Comparison of ENCODE assay signal across 13 mouse cellular contexts in genomic region chr3:142348816-142349631, GRCm38 (mm10). TPM values are rescaled to one million over a fixed set of nuclear protein-coding genes. Genes with fewer than 3 reads are reported as not detected.
DNase-seq lines count a peak whose midpoint lies in the region; ATAC-seq and TF ChIP-seq lines count a peak whose summit lies in the region.
"Had no signal": no experiment of that assay in that cellular context is flagged by ENCODE, and none has a peak within 500 bp of the region (broad histone marks: within the 10 kb centered on the region; RNA-seq: fewer than 3 reads in every experiment).

No protein-coding gene starts in this region.

- H3K36me3 ChIP-seq in kidney, embryonic 14.5 days (ENCODE audit: control insufficient read depth, insufficient read depth, low read length), result no peaks in the 10 kb centered on the region
- H3K36me3 ChIP-seq in intestine, postnatal 0 days (ENCODE audit: control insufficient read depth, insufficient read depth), result 0 out of 2 replicates have a peak, but pooled peaks cover 3% of the 10 kb centered on the region
- H3K36me3 ChIP-seq in limb, embryonic 10.5 days, result peaks cover 8% of the 10 kb centered on the region
- 0 out of 2 replicates have a peak, but pooled peaks cover 5% of the 10 kb centered on the region for H3K36me3 ChIP-seq in stomach, postnatal 0 days (ENCODE audit: control insufficient read depth, insufficient read depth, low read length)
- H3K36me3 ChIP-seq: limb, embryonic 12.5 days had no signal

- no peak overlapping the region for H3K9ac ChIP-seq in kidney, embryonic 14.5 days (ENCODE audit: low read depth, low read length)
- no peak overlapping the region for H3K9ac ChIP-seq in intestine, postnatal 0 days (ENCODE audit: low read depth, low read length)
- no peak overlapping the region for H3K9ac ChIP-seq in stomach, postnatal 0 days (ENCODE audit: low read length)
- H3K9ac ChIP-seq: limb, embryonic 12.5 days had no signal

- no peak for ATAC-seq in kidney, embryonic 14.5 days (ENCODE audit: low FRiP score, low TSS enrichment)
- peak; percentile 96 for ATAC-seq in intestine, postnatal 0 days
- ATAC-seq in stomach, postnatal 0 days (ENCODE audit: low FRiP score, low TSS enrichment), result peak; percentile 95
- no peak for ATAC-seq in erythroid progenitor cell, adult 5-6 weeks (replicated peaks; ENCODE audit: low FRiP score, poor library complexity, severe bottlenecking)

- no peak for TF ChIP-seq CTCF in intestine, postnatal 0 days (IDR thresholded peaks at IDR 0.05; ENCODE audit: low read depth)
- no peak for TF ChIP-seq CTCF in stomach, postnatal 0 days (IDR thresholded peaks at IDR 0.05; ENCODE audit: low read depth)
- TF ChIP-seq CTCF in layer of hippocampus, adult 2 months (conservative IDR thresholded peaks at IDR 0.05), result no peak

- TF ChIP-seq EP300 in stomach, postnatal 0 days (optimal IDR thresholded peaks at IDR 0.05), result no peak

- no peaks in the 10 kb centered on the region for H3K4me1 ChIP-seq in kidney, embryonic 14.5 days (ENCODE audit: control insufficient read depth, insufficient read depth, low read length)
- H3K4me1 ChIP-seq in intestine, postnatal 0 days (replicated peaks; ENCODE audit: control insufficient read depth, insufficient read depth, low read length), result 0 out of 2 replicates have a peak, but pooled peaks cover 2% of the 10 kb centered on the region
- peaks cover 34% of the 10 kb centered on the region for H3K4me1 ChIP-seq in limb, embryonic 10.5 days
- H3K4me1 ChIP-seq in stomach, postnatal 0 days (replicated peaks; ENCODE audit: control insufficient read depth, insufficient read depth), result no peaks in the 10 kb centered on the region

- H3K4me3 ChIP-seq in kidney, embryonic 14.5 days (ENCODE audit: low read length), result no peak overlapping the region
- H3K4me3 ChIP-seq in intestine, postnatal 0 days (ENCODE audit: low read depth, low read length), result no peak overlapping the region
- no peak overlapping the region for H3K4me3 ChIP-seq in limb, embryonic 10.5 days
- H3K4me3 ChIP-seq in stomach, postnatal 0 days (ENCODE audit: low read depth, low read length), result no peak overlapping the region
- no peak overlapping the region for H3K4me3 ChIP-seq in layer of hippocampus, adult 2 months
- H3K4me3 ChIP-seq: erythroblast, embryonic 14.5 days; heart, embryonic 10.5 days; limb, embryonic 12.5 days had no signal

- DNase-seq in kidney, adult 11 months, result peak; percentile 73
- DNase-seq in limb, embryonic 10.5 days (ENCODE audit: low spot score), result no peak
- DNase-seq in stomach, postnatal 0 days (ENCODE audit: low spot score), result peak; percentile 76
- no peak for DNase-seq in layer of hippocampus, adult 2 months (ENCODE audit: low spot score in 2 of 2)
- DNase-seq in T-cell, adult 2 months (ENCODE audit: low spot score), result no peak
- DNase-seq: adrenal gland, postnatal 10 days; lung, postnatal 4 days had no signal

- 88% methylated on average over 5 of the region's 5 CpGs for WGBS in kidney, embryonic 14.5 days
- WGBS in intestine, postnatal 0 days, result 46% methylated on average over 5 of the region's 5 CpGs
- WGBS in limb, embryonic 10.5 days, result 84% methylated on average over 5 of the region's 5 CpGs
- 68% methylated on average over 5 of the region's 5 CpGs for WGBS in stomach, postnatal 0 days

- no peak overlapping the region for H3K27ac ChIP-seq in kidney, embryonic 14.5 days (ENCODE audit: low read depth, low read length)
- H3K27ac ChIP-seq in intestine, postnatal 0 days (ENCODE audit: low read depth, low read length), result peak overlapping the region; percentile 84
- peak overlapping the region; percentile 36; the same call in 1 of the 2 replicates for H3K27ac ChIP-seq in limb, embryonic 10.5 days
- peak overlapping the region; percentile 87 for H3K27ac ChIP-seq in stomach, postnatal 0 days (replicated peaks)
- H3K27ac ChIP-seq in layer of hippocampus, adult 2 months, result no peak overlapping the region
- H3K27ac ChIP-seq: heart, embryonic 10.5 days; limb, embryonic 12.5 days had no signal

- H3K9me3 ChIP-seq in kidney, embryonic 14.5 days (ENCODE audit: control insufficient read depth, low read length), result no peaks in the 10 kb centered on the region
- H3K9me3 ChIP-seq in intestine, postnatal 0 days (ENCODE audit: control insufficient read depth), result no peaks in the 10 kb centered on the region
- H3K9me3 ChIP-seq in limb, embryonic 10.5 days (replicated peaks), result no peaks in the 10 kb centered on the region
- H3K9me3 ChIP-seq in stomach, postnatal 0 days (ENCODE audit: control insufficient read depth, low read length), result 0 out of 2 replicates have a peak, but pooled peaks cover 3% of the 10 kb centered on the region
- H3K9me3 ChIP-seq: heart, embryonic 10.5 days; limb, embryonic 12.5 days had no signal

- no peak overlapping the region for H3K4me2 ChIP-seq in kidney, embryonic 14.5 days (replicated peaks; ENCODE audit: low read depth, low read length)
- no peak overlapping the region; the same call in 1 of the 2 replicates for H3K4me2 ChIP-seq in intestine, postnatal 0 days (replicated peaks; ENCODE audit: low read depth)
- no peak overlapping the region for H3K4me2 ChIP-seq in stomach, postnatal 0 days (replicated peaks; ENCODE audit: low read depth)
- H3K4me2 ChIP-seq: limb, embryonic 12.5 days had no signal

- H3K27me3 ChIP-seq in kidney, embryonic 14.5 days (ENCODE audit: control insufficient read depth, insufficient read depth, low read length), result no peaks in the 10 kb centered on the region
- H3K27me3 ChIP-seq in intestine, postnatal 0 days (replicated peaks; ENCODE audit: control insufficient read depth, insufficient read depth, low read length), result no peaks in the 10 kb centered on the region
- peaks cover 11% of the 10 kb centered on the region; the same call in 1 of the 2 replicates for H3K27me3 ChIP-seq in limb, embryonic 10.5 days (ENCODE audit: low read depth, poor library complexity, severe bottlenecking)
- no peaks in the 10 kb centered on the region for H3K27me3 ChIP-seq in stomach, postnatal 0 days (ENCODE audit: control insufficient read depth, insufficient read depth, low read length)

RNA-seq across cellular contexts. Expression of gene Pdlim5, which starts 46.5 kb away (rescaled TPM):
- polyA plus RNA-seq in kidney, embryonic 14.5 days (2014; fragmentation: Nextera tagmentation; extraction: Ambion mirVana), result 31.1 and 51.4 TPM in 2 replicates
- 24.5 and 27.5 TPM in 2 replicates for polyA plus RNA-seq in intestine, postnatal 0 days (2015; fragmentation: Nextera tagmentation; extraction: Ambion mirVana)
- polyA plus RNA-seq in limb, embryonic 10.5 days (2016; fragmentation: Nextera tagmentation; extraction: Ambion mirVana), result 11.9 and 14.1 TPM in 2 replicates
- polyA plus RNA-seq in stomach, postnatal 0 days (2015; fragmentation: Nextera tagmentation; extraction: Ambion mirVana), result 28.9 and 29.7 TPM in 2 replicates
- 3.6 and 22.6 TPM in 2 replicates for total RNA-seq in erythroid progenitor cell, adult 5-6 weeks (2015; ENCODE audit: low replicate concordance)
- 5.5 and 6.5 TPM in 2 replicates for total RNA-seq in erythroid progenitor cell, adult 5-6 weeks (2017; ENCODE audit: low replicate concordance)
- 10 to 100 TPM; 22.9 to 31.3 TPM for total RNA-seq in layer of hippocampus, adult 2 months (2021)

Comparison
In these comparisons a context has a peak if more than half of its experiments do, and no peak if none do; other contexts are left out.
1. DNase-seq: peak in kidney, adult 11 months (single experiment) and stomach, postnatal 0 days (single experiment); none in limb, embryonic 10.5 days (single experiment), layer of hippocampus, adult 2 months (0 of 2) and T-cell, adult 2 months (single experiment).
2. ATAC-seq: peak in intestine, postnatal 0 days (single experiment) and stomach, postnatal 0 days (single experiment); none in kidney, embryonic 14.5 days (single experiment) and erythroid progenitor cell, adult 5-6 weeks (single experiment).
3. H3K27ac ChIP-seq: peak in intestine, postnatal 0 days (single experiment), limb, embryonic 10.5 days (single experiment) and stomach, postnatal 0 days (single experiment); none in kidney, embryonic 14.5 days (single experiment) and layer of hippocampus, adult 2 months (single experiment).